Mouse (Mus musculus) B cell, adult (primary cell): ENCODE measurements around the gene Vmn2r26. TPM values are rescaled to one million over a fixed set of nuclear protein-coding genes. Genes with fewer than 3 reads are reported as not detected.

ENCODE experiments used
- total RNA-seq: library from RNA; stranded (reverse); gene quantifications from 4 replicates; pipeline ENCODE4 v1.2.4, GENCODE M21; 2023; ENCODE audit not compliant: inconsistent age

Gene Vmn2r26
- total RNA-seq: 0.06 to 0.10 TPM in 2 of 4 replicates, not detected in the others

GRCm38 (mm10) chr6:124024268-124024667 is at the start of gene Vmn2r26:
Gene Vmn2r26, plus strand, starts transcription at chr6:124024568.

Other genes starting within 250 kb of the Vmn2r26 start
- gene Vmn2r24, start 245.7 kb upstream of the Vmn2r26 start, total RNA-seq: not detected in 4 replicates
- gene Vmn2r25, start 171.1 kb upstream of the Vmn2r26 start, total RNA-seq: not detected in 4 replicates
- gene Vmn2r27, start 207.3 kb downstream of the Vmn2r26 start, total RNA-seq: not detected in 4 replicates